Mouse (Mus musculus) 416B (cell line): Measurements from ENCODE around the gene Blvrb.

Source experiments
- DNase-seq: peaks from one replicate; pipeline ENCODE4 v3.0.0; 2011; ENCODE audit warnings: low read depth

Blvrb gene

DNA sequence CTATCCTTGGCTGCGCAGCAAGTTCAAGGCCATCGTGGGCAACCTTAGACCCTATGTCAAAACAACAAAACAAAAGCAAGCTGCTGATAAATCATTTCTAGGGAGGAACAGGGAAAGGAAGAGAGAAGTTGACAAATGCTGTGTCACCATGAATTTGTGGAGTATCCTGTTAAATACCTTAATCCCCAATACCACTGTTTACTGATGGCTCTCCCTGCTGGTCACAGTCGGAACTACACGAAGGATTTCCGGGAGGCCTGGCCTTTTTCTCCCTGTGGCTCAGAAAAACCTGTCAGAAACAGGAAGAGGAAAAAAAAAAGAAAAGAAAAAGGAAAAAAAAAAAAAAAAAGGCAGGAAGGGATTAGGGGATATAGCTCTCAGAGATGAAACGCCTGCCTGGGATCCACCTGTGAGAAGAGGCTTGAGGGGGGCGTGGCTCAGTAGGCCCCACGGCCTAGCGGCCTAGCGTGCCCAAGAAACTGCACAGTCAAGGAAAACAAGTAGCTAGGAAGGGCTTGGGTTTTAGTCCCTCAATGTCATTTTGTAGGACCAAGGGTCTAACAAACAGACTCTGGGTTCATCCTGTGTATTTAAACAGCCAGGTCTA is 1.6 kb downstream of the Blvrb start:
- peak; percentile 80 for DNase-seq

DNA sequence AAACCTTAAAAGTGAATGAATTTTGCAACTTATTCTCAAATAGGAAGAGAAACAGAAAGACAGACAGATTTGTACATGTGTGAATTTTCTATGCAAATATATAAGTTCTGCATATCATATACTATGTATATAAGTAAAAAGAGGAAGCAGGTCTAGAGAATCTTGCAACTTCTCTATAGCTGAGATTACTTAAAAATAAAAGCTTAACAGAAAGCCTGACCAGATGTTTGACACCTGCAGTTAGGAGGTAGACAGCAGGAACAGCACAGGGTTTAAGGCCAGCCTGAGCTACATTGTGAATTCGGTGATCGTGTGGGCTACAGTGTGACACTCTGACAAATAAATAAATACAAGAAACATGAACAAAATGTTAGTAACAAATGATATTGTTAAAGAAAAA is 3.6 kb downstream of the Blvrb start:
- no peak for DNase-seq

DNA sequence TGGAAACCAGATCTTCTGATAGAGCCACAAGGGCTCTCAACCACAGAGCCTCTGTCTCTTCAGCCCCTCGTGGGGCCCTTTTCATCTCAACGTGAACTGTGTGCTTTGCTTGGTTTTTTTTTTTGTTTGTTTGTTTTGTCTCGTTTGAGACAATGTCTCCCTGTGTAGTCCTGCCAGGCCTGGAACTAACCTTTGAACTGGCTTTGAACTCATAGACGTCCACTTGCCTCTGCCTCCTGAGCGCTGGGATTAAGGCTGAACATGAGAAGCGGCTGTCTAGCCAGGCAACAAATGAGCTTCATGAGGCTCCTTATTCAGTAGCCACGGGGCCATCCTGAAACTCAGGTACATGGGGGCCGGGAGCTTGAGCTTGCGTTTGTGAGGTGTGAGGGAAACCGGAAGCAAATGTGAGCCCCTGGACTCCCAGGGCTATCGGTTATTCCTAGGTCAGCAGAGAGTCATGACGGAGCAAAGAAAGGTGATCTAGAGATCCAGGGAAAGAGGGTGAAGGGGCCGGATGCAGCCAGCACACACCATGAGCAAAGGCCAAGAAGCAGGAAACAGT is 4.5 kb downstream of the Blvrb start:
- DNase-seq, result no peak

DNA sequence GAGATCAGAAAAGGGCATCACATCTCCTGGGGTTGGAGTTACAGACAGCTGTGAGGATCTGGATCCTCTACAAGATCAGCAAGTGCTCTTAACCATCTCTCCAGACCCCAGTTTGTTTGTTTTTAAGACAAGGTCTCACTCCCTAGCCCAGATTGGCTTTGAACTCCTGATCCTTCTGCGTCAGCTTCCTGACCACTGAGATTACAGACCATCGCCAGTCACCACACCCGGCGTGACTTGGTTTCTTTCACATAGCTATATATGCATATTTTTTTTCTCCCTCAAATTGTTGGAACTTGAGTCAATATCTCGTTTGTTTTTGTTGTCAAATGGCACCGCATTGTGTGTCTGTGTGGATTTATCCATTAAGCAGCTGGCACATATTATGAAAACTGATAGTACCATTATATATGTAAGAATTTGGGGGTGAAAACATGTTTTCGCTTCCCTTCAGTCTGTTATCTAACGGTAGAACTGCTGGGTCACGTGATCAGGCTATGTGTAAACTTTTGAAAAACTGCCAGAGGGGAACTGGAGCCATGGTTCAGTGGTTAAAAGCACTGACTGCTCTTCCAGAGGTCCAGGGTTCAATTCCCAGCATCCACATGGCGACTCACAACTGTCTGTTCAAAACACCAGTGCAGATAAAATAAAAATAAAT is 6.8 kb downstream of the Blvrb start:
- peak; percentile 56 for DNase-seq

DNA sequence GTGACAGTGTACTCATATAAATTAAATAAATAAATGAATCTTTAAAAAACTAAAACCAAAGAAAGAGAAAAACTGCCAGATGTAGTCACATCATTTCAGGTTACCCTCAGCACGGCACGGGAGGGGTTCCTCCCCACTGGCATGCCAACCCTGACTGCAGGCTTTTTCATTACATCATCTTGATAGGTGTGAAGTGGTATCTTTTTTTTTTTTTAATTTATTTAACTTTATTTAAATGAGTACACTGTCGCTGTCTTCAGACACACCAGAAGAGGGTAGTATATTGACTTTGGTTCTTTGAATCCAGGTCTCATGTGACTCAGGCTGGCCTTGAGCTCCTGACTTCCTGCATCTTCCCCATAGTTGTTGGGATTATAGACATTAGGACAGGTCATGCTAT is 7.5 kb downstream of the Blvrb start:
- DNase-seq, result no peak

DNA sequence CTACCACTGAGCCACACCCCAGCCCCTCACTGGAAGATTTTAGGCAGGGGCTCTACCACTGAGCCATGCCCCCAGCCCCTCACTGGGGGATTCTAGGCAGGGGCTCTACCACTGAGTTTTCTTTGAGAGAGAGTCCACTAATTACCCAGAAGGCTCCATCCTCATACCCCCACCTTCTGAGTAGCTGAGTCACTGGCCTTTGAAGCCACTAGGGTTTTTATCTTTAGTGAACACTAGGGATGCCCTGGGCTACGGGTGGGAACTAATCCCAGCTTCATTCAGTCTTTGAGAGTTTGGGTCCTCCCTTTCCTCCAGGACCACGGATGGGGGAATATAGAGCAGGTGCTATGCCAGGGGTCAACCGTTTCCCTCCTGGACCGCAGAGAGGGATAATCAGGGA is 10.8 kb downstream of the Blvrb start:
- no peak for DNase-seq

DNA sequence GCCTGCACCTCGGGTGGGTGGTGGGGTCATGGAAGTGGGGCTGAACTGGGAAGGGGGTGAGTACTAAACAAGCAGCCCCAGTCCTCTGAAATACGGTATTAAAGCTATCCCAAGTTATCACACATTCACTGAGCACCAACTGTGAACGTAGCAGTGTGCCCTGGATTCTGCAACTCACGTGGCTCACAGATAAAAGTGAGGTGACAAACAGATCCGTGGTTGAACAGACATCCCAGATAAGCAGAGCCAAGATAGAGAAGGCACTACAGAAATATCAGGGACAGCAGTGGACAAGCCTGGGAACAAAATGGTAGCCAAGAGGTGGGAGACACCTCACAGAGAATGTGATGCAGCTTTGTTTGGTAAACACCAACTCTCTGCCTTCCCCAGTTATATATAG is 11.9 kb downstream of the Blvrb start:
- no peak for DNase-seq

DNA sequence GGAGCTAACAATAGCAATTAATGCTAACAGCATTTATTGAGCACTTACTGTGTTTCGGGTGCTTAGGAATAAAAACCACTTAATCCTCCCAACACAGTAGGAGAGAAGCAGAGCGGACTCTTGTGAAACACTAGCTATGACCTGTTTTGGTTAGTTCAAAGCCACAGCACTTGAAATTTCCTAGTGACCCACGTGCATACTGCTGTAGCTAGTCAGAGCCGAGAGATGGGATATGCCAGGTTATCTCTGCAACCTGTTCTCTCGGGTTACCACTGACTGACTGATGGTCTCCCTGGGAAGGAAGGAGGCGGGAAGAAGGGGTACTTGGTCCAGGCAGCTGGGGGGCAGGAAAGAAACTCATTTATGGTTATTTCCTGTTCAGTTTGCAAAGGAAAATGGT is 12.7 kb downstream of the Blvrb start:
- peak; percentile 78 for DNase-seq

DNA sequence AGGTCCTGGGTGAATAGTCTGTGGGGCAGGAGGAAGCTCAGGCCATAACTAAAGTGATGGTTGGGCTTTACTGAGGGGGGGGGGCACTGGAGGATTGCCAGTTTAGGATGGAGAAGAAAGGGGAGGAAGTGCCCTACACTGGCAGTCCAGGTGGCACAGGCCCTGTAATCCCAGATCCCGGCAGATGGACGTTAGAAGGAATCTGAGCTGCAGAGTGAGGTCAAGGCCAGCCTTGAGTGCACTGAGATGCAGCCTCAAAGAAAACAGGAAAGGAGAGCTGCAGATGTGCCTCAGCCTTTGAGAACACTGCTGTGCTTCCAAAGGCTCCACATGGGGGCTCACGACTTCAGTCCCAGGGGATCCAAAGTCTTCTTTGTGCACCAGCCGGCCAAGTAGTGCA is 19.9 kb downstream of the Blvrb start:
- no peak for DNase-seq

DNA sequence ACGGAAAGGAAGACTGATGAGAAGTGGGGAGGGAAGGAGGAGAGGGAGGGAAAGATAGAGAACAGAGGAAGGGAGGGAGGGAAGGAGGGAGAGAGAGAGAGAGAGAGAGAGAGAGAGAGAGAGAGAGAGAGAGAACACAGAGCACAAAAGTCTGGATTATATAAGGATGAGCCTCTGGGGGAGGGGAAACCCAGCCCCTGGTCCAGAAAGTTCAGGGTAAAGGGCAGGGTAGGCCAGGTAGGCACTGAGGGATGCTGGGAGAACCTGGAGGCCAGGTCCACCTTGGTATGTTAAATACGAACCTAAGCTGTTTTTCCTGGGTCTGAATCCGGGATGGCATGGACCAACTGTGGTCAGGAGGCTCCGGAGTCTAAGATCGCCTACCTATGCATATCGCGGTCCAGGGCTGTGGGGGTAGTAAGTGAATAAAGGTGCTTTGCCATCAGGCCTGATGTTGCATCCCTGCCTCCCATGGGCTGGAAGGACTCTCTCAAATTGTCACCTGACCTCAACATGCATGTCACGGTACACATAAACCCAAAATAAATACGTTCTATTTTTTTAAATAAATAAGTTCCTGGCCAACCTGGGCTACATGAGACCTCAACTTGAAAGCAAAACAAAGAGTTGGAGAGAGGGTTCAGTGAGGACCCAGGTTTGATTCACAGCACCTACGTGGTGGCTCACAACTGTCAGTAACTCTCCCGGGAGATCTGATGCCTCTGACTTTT is 23.8 kb downstream of the Blvrb start:
- DNase-seq, result no peak

DNA sequence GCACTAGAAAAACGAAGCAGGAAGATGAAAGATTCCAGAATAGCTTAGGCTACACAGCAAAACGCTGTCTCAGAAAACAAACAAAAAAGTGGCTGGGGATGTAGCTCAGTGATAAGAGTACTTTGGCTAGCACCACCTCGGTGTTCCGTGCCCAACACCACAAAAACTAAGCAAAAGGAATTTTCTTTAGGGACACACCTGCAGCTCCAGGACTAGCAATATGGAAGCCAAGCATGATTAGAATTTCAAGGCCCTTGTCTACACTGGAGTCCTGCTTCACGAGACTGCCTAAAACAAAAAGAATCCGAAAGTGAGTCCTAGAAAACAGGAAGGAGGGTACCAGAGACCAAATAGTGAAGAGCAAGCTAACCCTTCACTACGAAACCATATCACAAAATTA is 24.8 kb downstream of the Blvrb start:
- DNase-seq, result peak; percentile 74

DNA sequence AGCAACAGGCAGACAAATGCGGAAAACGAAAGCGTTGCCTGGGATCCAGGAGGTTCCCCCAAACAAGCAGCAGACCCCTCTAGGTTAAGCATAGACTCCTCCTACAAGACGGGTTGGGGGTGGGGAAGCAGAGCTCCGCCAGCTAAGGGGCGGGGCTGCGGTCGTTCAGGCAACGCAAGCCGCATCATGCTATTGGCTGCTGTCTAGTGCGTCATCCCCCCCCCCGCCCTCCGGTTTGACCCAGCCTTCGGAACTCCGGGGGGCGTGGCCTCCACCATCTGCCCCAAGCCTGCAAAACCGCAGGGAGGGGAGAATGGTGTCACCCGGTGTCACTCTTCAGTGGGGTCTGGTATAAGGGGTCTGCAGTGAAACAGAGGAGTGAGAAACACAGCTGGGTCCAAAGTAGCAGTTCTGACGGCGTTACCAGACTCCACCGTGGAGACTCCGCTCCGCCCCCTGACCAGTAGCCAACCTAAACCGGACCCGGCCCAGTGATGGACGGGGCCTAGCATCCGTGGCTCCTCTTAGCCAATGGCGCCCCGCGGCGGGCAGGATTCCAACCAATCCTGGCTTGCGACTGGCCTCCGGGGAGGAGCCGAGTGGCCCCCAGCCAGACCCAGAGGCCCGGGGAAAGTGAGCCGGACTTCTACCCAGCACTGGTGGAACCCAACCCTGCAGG is 25.5 kb downstream of the Blvrb start, which contains the start of gene Sertad3:
Gene Sertad3 (plus strand): TSS at position 613 of the 679 bp plus-strand sequence.
- DNase-seq, result peak; percentile 99

DNA sequence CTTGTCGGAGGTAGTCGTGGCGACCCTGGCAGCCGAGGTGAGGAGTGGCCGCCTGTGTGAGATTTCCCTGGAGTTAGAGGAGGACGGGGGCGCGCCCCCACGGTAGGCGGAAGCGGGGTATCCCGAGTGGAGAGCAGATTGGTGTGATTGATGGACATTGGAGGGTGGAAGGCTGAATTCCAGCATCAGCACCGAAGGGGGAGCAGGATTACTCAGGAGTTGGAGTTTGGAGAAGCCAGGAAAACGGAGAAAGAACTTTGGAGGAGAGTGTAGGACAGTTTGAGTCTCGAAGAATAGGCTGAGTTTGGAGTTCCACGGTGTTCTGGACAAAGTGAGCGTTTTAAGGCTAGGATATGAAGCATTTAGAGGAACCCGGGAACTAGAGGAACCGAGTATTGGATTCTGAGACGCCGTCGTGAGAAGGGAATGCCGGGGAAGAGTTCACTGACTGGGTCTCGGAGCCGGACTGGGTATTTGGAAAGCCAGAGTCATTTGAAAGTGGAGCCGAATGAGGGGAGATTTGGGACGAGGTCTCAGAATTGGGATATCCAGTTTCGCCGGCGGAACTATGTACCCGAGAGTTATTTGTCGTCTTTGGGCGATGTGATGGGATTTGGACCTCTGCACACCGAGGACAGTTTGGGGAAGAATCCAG is 26.2 kb downstream of the Blvrb start:
- no peak for DNase-seq

DNA sequence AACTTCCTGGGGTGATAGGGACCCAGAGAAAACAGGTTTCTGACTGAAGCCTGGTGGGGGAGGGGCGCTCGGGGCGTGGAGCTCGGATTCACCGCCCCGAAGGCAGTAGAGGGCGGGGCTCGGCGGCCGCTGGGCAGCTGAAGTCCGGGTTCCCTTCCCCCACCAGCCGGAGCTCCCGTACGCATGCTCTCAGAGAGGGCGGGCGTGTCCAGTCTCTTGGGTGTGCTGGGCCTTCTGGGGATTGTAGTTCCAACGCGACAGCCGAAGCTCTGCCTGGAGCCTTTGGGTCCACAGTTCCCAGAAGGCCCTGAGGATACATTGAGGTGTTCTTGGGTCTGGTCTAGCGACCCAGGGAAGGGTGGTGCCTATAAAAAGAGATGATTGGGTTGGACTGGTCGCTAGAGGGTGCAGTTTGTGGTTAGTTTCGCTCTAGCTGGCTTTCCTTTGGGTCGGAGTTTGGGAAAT is 26.7 kb downstream of the Blvrb start:
- peak; percentile 100 for DNase-seq

DNA sequence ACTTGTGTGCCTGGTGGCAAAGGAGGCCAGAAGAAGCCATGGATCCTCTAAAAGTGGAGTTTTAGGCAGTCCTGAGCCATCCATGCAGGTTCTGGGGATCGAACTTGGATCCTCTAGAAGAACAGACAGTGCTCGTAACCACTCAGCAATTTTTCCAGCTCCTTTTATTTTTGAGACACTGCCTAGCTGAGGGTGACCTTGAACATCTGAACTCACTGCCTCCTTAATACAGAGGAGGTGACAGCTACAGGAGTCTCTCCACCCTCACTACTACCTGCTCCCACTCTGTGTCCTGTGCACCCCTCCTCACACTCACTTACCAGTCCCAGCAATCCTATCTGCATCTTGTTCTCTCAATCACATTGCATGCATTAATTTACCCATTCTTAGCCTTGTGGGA is 27.8 kb downstream of the Blvrb start:
- DNase-seq, result no peak

DNA sequence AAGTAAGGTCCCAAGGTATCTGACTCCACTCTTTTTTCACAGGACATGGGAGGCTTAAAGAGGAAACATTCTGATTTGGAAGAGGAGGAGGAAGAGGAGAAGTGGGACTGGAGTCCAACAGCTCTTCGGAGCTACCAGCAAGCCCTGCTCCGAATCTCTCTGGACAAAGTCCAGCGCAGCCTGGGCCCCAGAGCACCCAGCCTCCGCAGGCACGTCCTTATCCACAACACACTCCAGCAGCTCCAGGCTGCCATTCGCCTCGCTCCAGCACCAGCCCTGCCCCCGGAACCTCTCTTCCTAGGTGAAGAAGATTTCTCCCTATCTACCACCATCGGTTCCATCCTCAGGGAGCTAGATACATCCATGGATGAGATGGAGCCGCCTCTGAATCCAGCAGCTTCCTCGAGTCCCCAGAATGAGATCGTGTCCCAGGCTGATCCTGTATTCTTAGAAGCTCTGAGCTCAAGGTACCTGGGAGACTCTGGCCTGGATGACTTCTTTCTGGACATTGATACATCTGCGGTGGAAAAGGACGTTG is 28.4 kb downstream of the Blvrb start:
- no peak for DNase-seq

DNA sequence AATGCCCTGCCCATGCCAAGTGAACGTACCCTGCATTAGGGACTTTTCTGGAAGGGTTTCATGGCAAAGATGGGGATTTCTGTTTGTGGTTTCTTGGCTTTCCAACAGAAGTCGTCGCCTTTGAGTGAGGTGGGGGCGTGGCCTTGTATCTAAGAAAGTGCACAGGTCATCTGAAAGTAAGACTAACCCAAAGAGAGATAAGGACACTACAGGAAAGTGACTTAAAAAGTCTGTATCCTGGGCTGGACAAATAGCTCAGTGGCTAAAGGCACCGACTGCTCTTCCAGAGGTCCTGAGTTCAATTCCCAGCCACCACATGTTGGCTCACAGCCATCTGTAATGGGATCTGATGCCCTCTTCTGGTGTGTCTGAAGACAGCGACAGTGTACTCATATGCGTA is 30.8 kb downstream of the Blvrb start:
- peak; percentile 56 for DNase-seq

DNA sequence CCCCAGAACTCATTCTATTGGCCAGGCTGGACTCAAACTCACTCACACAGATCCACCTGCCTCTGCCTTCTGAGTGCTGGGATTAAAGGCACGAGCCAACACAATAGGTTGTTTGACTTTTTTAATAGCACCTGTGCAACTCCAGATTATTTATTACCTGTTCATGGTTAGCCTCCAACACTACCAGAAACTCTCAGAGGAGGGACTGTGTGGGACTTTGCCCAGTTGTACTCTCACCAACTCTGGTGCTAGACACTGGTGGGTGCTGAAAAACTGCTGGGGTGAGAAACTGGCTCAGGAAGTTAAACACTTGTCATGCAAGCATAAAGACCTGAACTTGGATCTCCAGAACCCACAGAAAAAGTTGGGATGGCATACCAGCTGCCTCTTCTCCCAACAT is 32.0 kb downstream of the Blvrb start:
- no peak for DNase-seq

DNA sequence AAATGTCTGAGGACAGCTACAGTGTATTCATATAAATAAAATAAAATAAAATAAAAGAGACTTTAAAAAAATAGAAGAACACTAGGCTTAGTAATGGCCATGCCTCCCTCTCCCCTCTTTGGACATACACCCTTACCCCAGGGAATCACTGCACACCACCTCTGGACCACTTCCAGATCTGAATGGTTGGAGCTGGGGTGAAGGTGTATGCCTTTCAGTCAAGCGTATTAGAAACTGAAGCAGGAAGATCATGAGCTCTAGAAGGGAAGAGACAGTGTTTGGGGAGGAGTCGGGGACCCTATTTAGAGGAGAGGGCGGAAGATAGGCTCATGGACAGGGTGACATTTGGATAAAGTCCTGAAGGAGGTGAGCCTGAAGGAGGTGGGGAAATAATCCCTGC is 32.7 kb downstream of the Blvrb start:
- no peak for DNase-seq

DNA sequence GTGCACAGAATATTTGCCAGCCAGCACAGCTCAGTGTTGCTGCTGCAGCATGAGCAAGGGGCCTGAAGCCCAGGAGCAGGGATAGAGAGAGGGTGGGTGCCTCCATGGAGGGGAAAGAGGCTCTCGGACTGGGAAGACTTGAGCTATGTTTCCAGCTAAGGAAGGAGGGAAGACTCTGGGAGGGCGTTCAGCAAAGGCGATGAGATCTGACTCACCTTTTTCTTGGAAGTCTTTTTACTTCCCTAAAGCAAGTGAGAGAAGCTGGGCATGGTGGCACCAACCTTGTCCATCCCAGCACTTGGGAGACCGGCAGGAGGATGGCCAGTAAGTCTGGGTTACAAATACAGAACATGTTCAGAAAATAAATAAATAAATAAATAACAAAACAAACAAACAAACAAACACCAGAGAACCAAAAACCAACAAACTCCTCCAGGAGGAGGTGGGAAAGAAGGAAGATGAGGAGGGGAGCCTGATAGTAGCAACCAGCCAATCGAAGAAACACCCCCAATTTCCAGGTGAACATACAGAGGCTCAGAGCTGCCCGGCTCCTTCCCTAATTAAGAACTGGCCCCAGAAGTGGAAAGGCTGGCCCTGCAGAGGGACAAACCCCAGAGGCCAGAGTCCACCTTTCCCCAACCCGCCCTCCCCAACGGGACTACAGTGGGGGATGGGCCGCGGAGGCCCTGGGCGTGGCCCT is 33.3 kb downstream of the Blvrb start:
- DNase-seq, result no peak

DNA sequence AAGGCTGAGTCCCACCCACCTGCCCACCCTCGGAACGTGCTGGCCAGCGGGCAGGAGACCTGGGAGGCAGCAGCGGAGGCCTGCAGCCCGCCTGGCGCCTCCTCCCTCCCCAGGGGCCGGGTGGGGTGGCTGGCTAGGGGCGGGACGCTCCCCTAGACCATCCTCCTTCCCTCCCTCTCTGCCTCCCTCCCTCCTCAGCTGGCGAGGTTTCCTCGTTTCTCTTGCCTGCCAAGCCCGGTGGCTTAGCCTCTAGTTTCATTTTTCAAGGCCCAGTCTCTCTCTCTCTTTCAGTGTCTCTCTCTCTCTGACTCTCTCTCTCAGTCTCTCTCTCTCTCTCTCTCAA is 33.8 kb downstream of the Blvrb start:
- DNase-seq, result peak; percentile 94
